Mouse (Mus musculus) hindbrain, embryonic 10.5 days (tissue): ENCODE results near the gene Rab10. TPM values are rescaled to one million over a fixed set of nuclear protein-coding genes. Genes with fewer than 3 reads are reported as not detected.

Experiments
- DNase-seq: peaks from one replicate; pipeline ENCODE4 v3.0.0-alpha.2; 2017; ENCODE audit warnings: low spot score
- H3K27ac ChIP-seq: fragments of 300-500 bp; sonication (generic); 2 replicates; pipeline ENCODE4 v1.5.1; 2016; ENCODE audit warnings: mild to moderate bottlenecking, moderate library complexity
- H3K27me3 ChIP-seq: fragments of 300-500 bp; sonication (generic); 2 replicates; pipeline ENCODE4 v1.6.1; 2016; ENCODE audit warnings: mild to moderate bottlenecking; ENCODE audit not compliant: poor library complexity, insufficient read depth, severe bottlenecking
- H3K36me3 ChIP-seq: fragments of 300-500 bp; sonication (generic); 2 replicates; pipeline ENCODE4 v1.6.1; 2016; ENCODE audit warnings: mild to moderate bottlenecking, moderate library complexity
- H3K4me1 ChIP-seq: fragments of 300-500 bp; sonication (generic); replicated peaks from 2 replicates; pipeline ENCODE4 v1.6.1; 2016; ENCODE audit warnings: mild to moderate bottlenecking
- H3K4me3 ChIP-seq: fragments of 300-500 bp; sonication (generic); 2 replicates; pipeline ENCODE4 v1.5.1; 2016; ENCODE audit warnings: mild to moderate bottlenecking, moderate library complexity
- H3K9me3 ChIP-seq: fragments of 300-500 bp; sonication (generic); 2 replicates; pipeline ENCODE4 v1.6.1; 2016; ENCODE audit warnings: mild to moderate bottlenecking, moderate library complexity
- WGBS: fragments of 180-500 bp; shearing (Covaris S2); methylation state at CpG from one replicate; pipeline ENCODE4 v1.1.7; 2016; 5-methylcytosine and 5-hydroxymethylcytosine counted together
- polyA plus RNA-seq: library from polyadenylated mRNA; unstranded; fragments of >200 nt; fragmentation: Nextera tagmentation; extraction: Ambion mirVana; gene quantifications from 2 replicates; pipeline ENCODE4 v1.2.1, GENCODE M21; 2016

Rab10 gene
- polyA plus RNA-seq, 1 experiment from 2014 or later = 94.4 TPM

DNA sequence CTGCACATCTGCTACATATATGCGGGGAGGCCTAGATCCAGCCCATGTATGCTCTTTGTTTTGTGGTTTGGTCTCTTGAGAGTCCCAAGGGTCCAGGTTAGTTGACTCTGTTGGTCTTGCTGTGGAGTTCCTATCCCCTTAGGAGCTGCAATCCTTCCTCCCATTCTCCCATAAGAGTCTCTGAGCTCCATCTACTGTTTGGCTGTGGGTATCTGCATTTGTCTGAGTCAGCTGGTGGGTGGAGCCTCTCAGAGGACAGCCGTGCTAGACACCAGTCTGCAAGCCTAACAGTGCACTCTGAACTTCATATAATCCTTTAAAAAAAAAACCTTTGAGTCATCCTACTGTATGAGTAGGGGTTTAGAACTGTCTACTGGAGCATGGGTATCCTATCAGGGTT is 99.6 kb downstream of the Rab10 start:
- 53% methylated on average over 2 of the region's 2 CpGs for WGBS
- H3K9me3 ChIP-seq = no peaks in the 10 kb centered on the region

GRCm38 (mm10) chr12:3209163-3209562 is 100.6 kb downstream of the Rab10 start:
- Histone ChIP-seq H3K36me3 (no peaks in the 10 kb centered on the region), H3K27ac (no peak overlapping the region), H3K4me3 (no peak overlapping the region), H3K9me3 (no peaks in the 10 kb centered on the region), H3K27me3 (no peaks in the 10 kb centered on the region), H3K4me1 (no peaks in the 10 kb centered on the region)
- 56% methylated on average over 1 of the region's 1 CpGs for WGBS
- no peak for DNase-seq

More for the DNA sequence above, 99.6 kb downstream of the Rab10 start:
- H3K27ac ChIP-seq = no peak overlapping the region
- no peak overlapping the region for H3K4me3 ChIP-seq
- H3K36me3 ChIP-seq = no peaks in the 10 kb centered on the region
- no peaks in the 10 kb centered on the region for H3K4me1 ChIP-seq
- no peaks in the 10 kb centered on the region for H3K27me3 ChIP-seq
- DNase-seq = no peak

Other genes with a start within 250 kb of the Rab10 start
- gene Kif3c, start 55.2 kb upstream of the Rab10 start, polyA plus RNA-seq = 23.9 and 32.5 TPM in 2 replicates
- 13.1 and 16.0 TPM in 2 replicates for gene Asxl2, start 116.9 kb upstream of the Rab10 start, polyA plus RNA-seq